Mouse (Mus musculus) liver, postnatal 0 days (tissue): ENCODE results near the gene Gm2244. TPM values are rescaled to one million over a fixed set of nuclear protein-coding genes. Genes with fewer than 3 reads are reported as not detected.
"Not testable (repeated sequence)": the region's sequence is repeated elsewhere in the genome, so short reads cannot be mapped to it uniquely, and the experiment has no call there.

Experiments
- ATAC-seq: fragments of 200-750 bp; cut with Nextera tagmentation; 2 replicates; pipeline ENCODE4 v1.8.0; 2017; ENCODE audit warnings: mild to moderate bottlenecking, moderate library complexity
- DNase-seq: peaks from one replicate; pipeline ENCODE4 v3.0.0-alpha.2; 2016
- H3K27ac ChIP-seq: fragments of 300-500 bp; sonication (generic); 2 replicates; pipeline ENCODE4 v1.5.1; 2014; ENCODE audit warnings: antibody characterized with exemption, moderate library complexity, mild to moderate bottlenecking, low read depth
- H3K27me3 ChIP-seq: fragments of 300-500 bp; sonication (generic); 2 replicates; pipeline ENCODE4 v1.6.1; 2014; ENCODE audit warnings: low read length, control low read depth, mixed read lengths; ENCODE audit not compliant: insufficient read depth
- H3K36me3 ChIP-seq: fragments of 300-500 bp; sonication (generic); replicated peaks from 2 replicates; pipeline ENCODE4 v1.6.1; 2014; ENCODE audit warnings: mild to moderate bottlenecking, control low read depth, low read length, moderate library complexity, mixed read lengths; ENCODE audit not compliant: insufficient read depth
- H3K4me1 ChIP-seq: fragments of 300-500 bp; sonication (generic); 2 replicates; pipeline ENCODE4 v1.6.1; 2014; ENCODE audit warnings: antibody characterized with exemption, mild to moderate bottlenecking, control low read depth; ENCODE audit not compliant: insufficient read depth
- H3K4me2 ChIP-seq: fragments of 300-500 bp; sonication (generic); 2 replicates; pipeline ENCODE4 v1.6.1; 2014; ENCODE audit warnings: low read depth, mild to moderate bottlenecking, low read length, moderate library complexity, mixed read lengths
- H3K4me3 ChIP-seq: fragments of 300-500 bp; sonication (generic); 2 replicates; pipeline ENCODE4 v1.5.1; 2014; ENCODE audit warnings: low read depth, low read length
- H3K9ac ChIP-seq: fragments of 300-500 bp; sonication (generic); replicated peaks from 2 replicates; pipeline ENCODE4 v1.6.1; 2014; ENCODE audit warnings: mild to moderate bottlenecking, moderate library complexity
- H3K9me3 ChIP-seq: fragments of 300-500 bp; sonication (generic); 2 replicates; pipeline ENCODE4 v1.6.1; 2016; ENCODE audit warnings: mild to moderate bottlenecking, control low read depth, low read length, mixed read lengths
- WGBS: fragments of 180-500 bp; shearing (Covaris S2); extraction: QIAGEN DNeasy Blood & Tissue Kit; methylation state at CpG from one replicate; pipeline ENCODE4 v1.1.7; 2014; ENCODE audit not compliant: insufficient replicate concordance; 5-methylcytosine and 5-hydroxymethylcytosine counted together
- polyA plus RNA-seq: library from polyadenylated mRNA; unstranded; fragments of >200 nt; fragmentation: Nextera tagmentation; extraction: Ambion mirVana; gene quantifications from 2 replicates; pipeline ENCODE4 v1.2.1, GENCODE M21; 2015

Gm2244 gene
- not detected in 2 replicates for polyA plus RNA-seq

GRCm38 (mm10) chr14:19549863-19550262, at the start of gene Gm2244:
Gene Gm2244, minus strand, starts transcription at chr14:19549963.
- H3K4me1 ChIP-seq, H3K4me2 ChIP-seq, H3K9me3 ChIP-seq, ATAC-seq, H3K4me3 ChIP-seq, H3K9ac ChIP-seq, H3K27ac ChIP-seq, DNase-seq, H3K36me3 ChIP-seq, H3K27me3 ChIP-seq: not testable (repeated sequence)
- WGBS, result 73% methylated on average over 1 of the region's 3 CpGs

GRCm38 (mm10) chr14:19584804-19585667, 35.3 kb upstream of the Gm2244 start, which contains the start of gene Gm2237:
Gene Gm2237, minus strand, starts transcription at chr14:19585135.
- H3K27me3 ChIP-seq, H3K9me3 ChIP-seq, H3K27ac ChIP-seq, ATAC-seq, H3K4me1 ChIP-seq, H3K9ac ChIP-seq, H3K36me3 ChIP-seq: not testable (repeated sequence)
- Histone ChIP-seq H3K4me2 (peak within 1 kb of the TSS; percentile 55), H3K4me3 (peak within 1 kb of the TSS; percentile 24; the same call in 1 of the 2 replicates)
- DNase-seq, result peak; percentile 16
- WGBS, result 2% methylated on average over 9 of the region's 62 CpGs

Other genes with a start within 250 kb of the Gm2244 start
- 0.22 TPM in 1 of 2 replicates, not detected in the other for gene Gm21738, start 131.0 kb downstream of the Gm2244 start, polyA plus RNA-seq
- 0.09 and 0.12 TPM in 2 replicates for gene Gm2237, start 35.2 kb upstream of the Gm2244 start, polyA plus RNA-seq
- not detected in 2 replicates for gene Gm5458, start 52.6 kb upstream of the Gm2244 start, polyA plus RNA-seq
- gene Nid2, start 201.3 kb upstream of the Gm2244 start, polyA plus RNA-seq, result 4.9 and 5.9 TPM in 2 replicates